Mouse (Mus musculus): ENCODE measurements at regions not wholly inside any gene's neighbourhood (a gene's known extent, or its start where the extent isn't known, plus 50 kb on each side); places are given as distances from the start of the nearest gene placed in this dataset.

DNA sequence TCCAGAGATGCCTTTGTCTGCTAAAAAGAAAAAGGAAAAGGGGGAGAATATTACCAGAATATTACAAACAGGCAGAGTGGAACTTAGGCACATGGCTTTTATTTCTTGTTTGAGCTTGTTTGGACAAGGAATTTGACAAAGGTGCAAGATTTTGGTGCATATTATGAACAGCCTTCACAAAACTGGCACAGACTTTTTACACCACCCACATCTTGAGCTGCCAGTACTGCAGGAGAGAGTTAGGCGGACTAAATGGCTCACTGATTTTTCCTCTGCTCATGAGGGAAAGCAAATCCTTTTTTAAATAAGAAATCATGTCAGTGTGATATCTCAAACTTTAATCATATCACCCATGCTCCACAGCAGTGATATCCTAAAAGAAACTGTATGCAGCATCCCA lies 97.9 kb upstream of the F9 start:
- DNase-seq (ENCODE audit: low spot score in 2 of 2): peak in 1 of 2 experiments; percentile 19
